Mouse (Mus musculus): ENCODE measurements around the gene P4ha3. TPM values are rescaled to one million over a fixed set of nuclear protein-coding genes. Genes with fewer than 3 reads are reported as not detected.

P4ha3 gene
- total RNA-seq, 2 experiments from 2014 or later, result 1.5 to 2.5 TPM

DNA sequence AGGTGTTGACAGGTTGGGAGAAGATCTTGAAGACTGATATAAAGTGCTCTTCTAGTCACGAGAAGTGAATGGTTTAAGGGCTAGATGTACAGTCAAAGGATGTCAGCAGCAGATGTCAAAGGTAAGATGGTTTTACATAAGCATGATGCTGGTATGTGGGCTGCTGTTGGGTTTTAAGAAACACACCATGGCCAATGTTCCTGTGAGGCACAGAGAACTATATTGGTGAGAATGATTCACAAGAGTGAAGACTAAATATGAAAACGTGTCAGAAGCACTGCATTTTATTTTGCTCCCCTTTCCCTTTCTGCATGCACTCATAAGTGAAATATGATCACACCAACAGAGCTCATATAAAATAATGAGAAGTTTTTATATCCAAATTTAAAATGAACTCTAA, 77.8 kb downstream of the P4ha3 start:
- no peak for DNase-seq
- intact Hi-C loops (cut with DNase I; ENCODE audit: low total_unique reads), result no loop called here

DNA sequence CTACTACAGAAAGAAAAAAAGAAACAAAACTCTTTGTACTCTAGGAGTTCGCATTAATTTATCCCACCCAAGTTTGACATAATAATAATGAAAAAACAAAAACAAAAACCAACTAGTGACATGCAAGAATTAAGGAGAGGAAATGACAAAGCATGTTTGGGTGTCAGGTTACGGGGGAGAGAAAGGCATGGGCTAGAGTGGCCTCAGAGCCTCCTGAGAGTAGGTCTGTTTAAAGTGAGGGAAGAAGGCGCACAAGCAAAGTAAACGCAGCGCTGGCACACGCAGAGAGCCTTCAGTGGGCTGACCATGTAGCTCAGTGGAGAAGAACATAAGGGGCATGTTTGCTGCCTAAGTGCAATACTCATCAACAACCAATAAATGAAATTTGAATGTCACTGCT, 79.6 kb downstream of the P4ha3 start:
- no peak for DNase-seq
- intact Hi-C loops (cut with DNase I; ENCODE audit: low total_unique reads), result no loop called here

Other genes with a start within 250 kb of the P4ha3 start
- 1 to 10 TPM; 5.6 to 6.4 TPM for gene Pold3, start 164.0 kb upstream of the P4ha3 start, total RNA-seq (2021)
- 1 to 10 TPM; 4.7 to 5.9 TPM for gene Lipt2, start 126.2 kb upstream of the P4ha3 start, total RNA-seq (2021)
- gene Kcne3, start 109.0 kb upstream of the P4ha3 start, total RNA-seq (2021), result under 1 TPM; 0.59 to 0.60 TPM
- 10 to 100 TPM; 12.2 to 12.3 TPM for gene Pgm2l1, start 58.1 kb upstream of the P4ha3 start, total RNA-seq (2021)
- 1 to 10 TPM; 5.5 to 6.0 TPM for gene C2cd3, start 86.7 kb downstream of the P4ha3 start, total RNA-seq (2021)
- gene Ppme1, start 86.8 kb downstream of the P4ha3 start, total RNA-seq (2021), result 10 to 100 TPM; 25.1 to 26.8 TPM
- gene Ucp3, start 187.5 kb downstream of the P4ha3 start, total RNA-seq (2021), result 100 to 1,000 TPM in 1 of 2 experiments, 10 to 100 TPM in 1; 58.1 to 197 TPM
- 100 to 1,000 TPM; 121 to 126 TPM for gene Ucp2, start 207.8 kb downstream of the P4ha3 start, total RNA-seq (2021)
- gene Dnajb13, start 229.4 kb downstream of the P4ha3 start, total RNA-seq (2021), result not detected

Measured in gastrocnemius, postnatal 14 days (tissue).